In the genomic region with DNA sequence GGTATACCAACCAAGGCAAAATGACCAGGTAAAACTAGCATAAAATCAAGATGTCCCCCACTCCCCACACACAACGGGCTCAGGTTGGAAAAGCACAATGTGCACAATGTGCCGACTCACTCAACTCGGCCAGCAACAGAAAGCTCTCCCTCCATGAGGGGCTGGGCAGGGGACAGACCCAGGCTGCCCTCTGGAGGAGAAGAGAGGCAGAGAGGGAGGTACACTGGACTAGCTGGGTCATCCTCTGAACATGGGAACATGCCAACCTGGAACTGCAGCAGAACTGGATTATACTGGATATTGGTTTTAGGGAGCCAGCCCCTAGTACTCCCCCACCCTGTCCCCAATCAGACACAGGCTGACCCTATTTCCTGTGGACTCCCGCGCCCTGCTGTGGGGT, we compare ENCODE assay signal across 1 mouse cellular context.
TF ChIP-seq lines count a peak whose summit lies in the region.

No protein-coding gene starts in this region.

TF ChIP-seq in MEL, 35 proteins besides CTCF, POLR2A, EP300 and RAD21:
- TF ChIP-seq SMC3 (IDR thresholded peaks at IDR 0.05; ENCODE audit: low read depth, low read length): peak; percentile 17; the same call in 1 of the 2 replicates
- TF ChIP-seq ELF1 (IDR thresholded peaks at IDR 0.05; ENCODE audit: low read depth, low read length): no peak
TF ChIP-seq in MEL: peak in this region for 1.
